Mouse (Mus musculus) erythroblast, embryonic 14.5 days (primary cell): ENCODE data around the gene Cog5.

Source experiments
- GATA1 ChIP-seq: IDR thresholded peaks from 2 replicates; pipeline ENCODE4 v1.6.1; 2012; ENCODE audit warnings: low read length, inconsistent platforms, mixed read lengths
- TAL1 ChIP-seq: IDR thresholded peaks from 3 replicates; pipeline ENCODE4 v1.6.1; 2012; ENCODE audit warnings: low read length, inconsistent platforms, mixed read lengths

DNA sequence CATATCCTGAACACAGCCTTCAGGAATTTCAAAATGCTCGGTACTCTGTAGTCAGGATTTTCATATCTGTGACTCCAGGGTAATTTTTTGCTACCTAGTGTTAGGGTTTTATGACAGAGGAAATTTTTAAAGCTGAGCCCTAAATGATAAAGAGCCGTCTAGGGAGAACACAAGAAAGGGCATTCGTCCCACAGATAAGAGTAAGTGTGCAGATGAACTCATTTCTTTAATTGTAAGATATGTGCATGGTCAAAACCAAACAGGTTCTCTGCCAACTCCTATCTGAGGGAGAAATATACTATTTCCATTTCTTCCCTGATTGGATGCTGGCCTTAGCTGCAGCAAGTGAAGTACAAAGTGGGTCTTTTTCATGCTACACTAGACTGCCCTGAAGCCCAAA is 269.5 kb downstream of the Cog5 start:
- TF ChIP-seq GATA1 (no peak), TAL1 (no peak)
